Comparison of ENCODE assay signal across 9 mouse cellular contexts in genomic region chr9:31159910-31160309, GRCm38 (mm10). TPM values are rescaled to one million over a fixed set of nuclear protein-coding genes. Genes with fewer than 3 reads are reported as not detected.
DNase-seq lines count a peak whose midpoint lies in the region; ATAC-seq lines count a peak whose summit lies in the region.
"Had no signal": no experiment of that assay in that cellular context is flagged by ENCODE, and none has a peak within 500 bp of the region (broad histone marks: within the 10 kb centered on the region; RNA-seq: fewer than 3 reads in every experiment).

No protein-coding gene starts in this region.

- H3K27ac ChIP-seq in midbrain, embryonic 14.5 days (replicated peaks; ENCODE audit: low read depth, low read length): no peak overlapping the region
- H3K27ac ChIP-seq in midbrain, embryonic 10.5 days (replicated peaks): no peak overlapping the region
- no peak overlapping the region for H3K27ac ChIP-seq in heart, embryonic 12.5 days (ENCODE audit: poor library complexity, severe bottlenecking)
- H3K27ac ChIP-seq: liver, embryonic 13.5 days had no signal

- WGBS in midbrain, embryonic 14.5 days: 86% methylated on average over 4 of the region's 4 CpGs
- 81% methylated on average over 4 of the region's 4 CpGs for WGBS in midbrain, embryonic 10.5 days
- WGBS in heart, embryonic 12.5 days: 87% methylated on average over 4 of the region's 4 CpGs

- ATAC-seq in midbrain, embryonic 14.5 days (ENCODE audit: low FRiP score, low TSS enrichment): no peak
- ATAC-seq in heart, embryonic 12.5 days (ENCODE audit: insufficient number of reproducible peaks, low FRiP score): no peak

- H3K4me3 ChIP-seq in midbrain, embryonic 14.5 days (replicated peaks; ENCODE audit: low read depth, low read length): no peak overlapping the region
- H3K4me3 ChIP-seq in midbrain, embryonic 10.5 days: no peak overlapping the region
- no peak overlapping the region for H3K4me3 ChIP-seq in heart, embryonic 12.5 days
- H3K4me3 ChIP-seq: liver, embryonic 13.5 days had no signal

- H3K27me3 ChIP-seq in midbrain, embryonic 14.5 days (ENCODE audit: control insufficient read depth, insufficient read depth, low read length): no peaks in the 10 kb centered on the region
- no peaks in the 10 kb centered on the region for H3K27me3 ChIP-seq in midbrain, embryonic 10.5 days (ENCODE audit: low read depth, poor library complexity, severe bottlenecking)
- no peaks in the 10 kb centered on the region for H3K27me3 ChIP-seq in heart, embryonic 12.5 days (replicated peaks)
- H3K27me3 ChIP-seq: liver, embryonic 13.5 days had no signal

- no peak overlapping the region for H3K9ac ChIP-seq in midbrain, embryonic 14.5 days (replicated peaks; ENCODE audit: low read length)
- no peak overlapping the region for H3K9ac ChIP-seq in heart, embryonic 12.5 days
- H3K9ac ChIP-seq: liver, embryonic 13.5 days had no signal

- H3K9me3 ChIP-seq in midbrain, embryonic 14.5 days (ENCODE audit: control insufficient read depth, low read length): no peaks in the 10 kb centered on the region
- H3K9me3 ChIP-seq in midbrain, embryonic 10.5 days (replicated peaks): no peaks in the 10 kb centered on the region
- H3K9me3 ChIP-seq in heart, embryonic 12.5 days (replicated peaks): no peaks in the 10 kb centered on the region
- H3K9me3 ChIP-seq: liver, embryonic 13.5 days had no signal

- H3K36me3 ChIP-seq in midbrain, embryonic 14.5 days (ENCODE audit: control insufficient read depth, insufficient read depth, low read length): peaks cover 96% of the 10 kb centered on the region
- H3K36me3 ChIP-seq in midbrain, embryonic 10.5 days: peaks cover 99% of the 10 kb centered on the region
- peaks cover 82% of the 10 kb centered on the region for H3K36me3 ChIP-seq in heart, embryonic 12.5 days

- H3K4me2 ChIP-seq in midbrain, embryonic 14.5 days (ENCODE audit: low read length): no peak overlapping the region
- no peak overlapping the region for H3K4me2 ChIP-seq in heart, embryonic 12.5 days
- H3K4me2 ChIP-seq: liver, embryonic 13.5 days had no signal

- no peaks in the 10 kb centered on the region for H3K4me1 ChIP-seq in midbrain, embryonic 14.5 days (ENCODE audit: control insufficient read depth, insufficient read depth, low read length)
- H3K4me1 ChIP-seq in midbrain, embryonic 10.5 days: no peaks in the 10 kb centered on the region
- peaks cover 24% of the 10 kb centered on the region for H3K4me1 ChIP-seq in heart, embryonic 12.5 days (replicated peaks)
- H3K4me1 ChIP-seq: liver, embryonic 13.5 days had no signal

- DNase-seq in adrenal gland, postnatal 10 days: peak; percentile 41
- DNase-seq in adrenal gland, adult 8-10 months: no peak
- DNase-seq in midbrain, embryonic 14.5 days: peak; percentile 59
- no peak for DNase-seq in midbrain, embryonic 10.5 days (ENCODE audit: low spot score)
- DNase-seq in kidney, postnatal 10 days: peak; percentile 49
- peak; percentile 34 for DNase-seq in thymus, postnatal 0 days (ENCODE audit: low spot score)
- no peak for DNase-seq in frontal cortex, postnatal 14 days (ENCODE audit: low spot score in 2 of 2)
- DNase-seq: liver, embryonic 13.5 days had no signal

RNA-seq across cellular contexts. Expression of gene St14, which starts 28.3 kb away (rescaled TPM):
- under 1 TPM; 0.75 to 0.82 TPM for total RNA-seq in adrenal gland, postnatal 10 days (2021)
- total RNA-seq in adrenal gland, adult 8-10 months (2022): 1 to 10 TPM in 1 of 4 experiments, under 1 TPM in 3; 0.65 to 1.1 (median 0.84) TPM
- polyA plus RNA-seq in midbrain, embryonic 14.5 days (2014; fragmentation: Nextera tagmentation; extraction: Ambion mirVana): 0.85 and 1.2 TPM in 2 replicates
- polyA plus RNA-seq in midbrain, embryonic 10.5 days (2016; fragmentation: Nextera tagmentation; extraction: Ambion mirVana): 2.5 and 2.7 TPM in 2 replicates
- 11.0 and 11.6 TPM in 2 replicates for polyA plus RNA-seq in thymus, postnatal 0 days (2015; fragmentation: Nextera tagmentation; extraction: Ambion mirVana)
- 1.3 and 1.5 TPM in 2 replicates for polyA plus RNA-seq in heart, embryonic 12.5 days (2016; fragmentation: Nextera tagmentation; extraction: Ambion mirVana)

RNA-seq across cellular contexts. Expression of gene Aplp2, which starts 51.7 kb away (rescaled TPM):
- 100 to 1,000 TPM; 528 to 532 TPM for total RNA-seq in adrenal gland, postnatal 10 days (2021)
- total RNA-seq in adrenal gland, adult 8-10 months (2022): 100 to 1,000 TPM; 633 to 794 (median 714) TPM
- polyA plus RNA-seq in midbrain, embryonic 14.5 days (2014; fragmentation: Nextera tagmentation; extraction: Ambion mirVana): 239 and 313 TPM in 2 replicates
- polyA plus RNA-seq in midbrain, embryonic 10.5 days (2016; fragmentation: Nextera tagmentation; extraction: Ambion mirVana): 226 and 239 TPM in 2 replicates
- polyA plus RNA-seq in thymus, postnatal 0 days (2015; fragmentation: Nextera tagmentation; extraction: Ambion mirVana): 166 and 168 TPM in 2 replicates
- polyA plus RNA-seq in heart, embryonic 12.5 days (2016; fragmentation: Nextera tagmentation; extraction: Ambion mirVana): 344 and 358 TPM in 2 replicates

Comparison
In these comparisons a context has a peak if more than half of its experiments do, and no peak if none do; other contexts are left out.
1. DNase-seq: peak in adrenal gland, postnatal 10 days (single experiment), midbrain, embryonic 14.5 days (single experiment), kidney, postnatal 10 days (single experiment) and thymus, postnatal 0 days (single experiment); none in adrenal gland, adult 8-10 months (single experiment), midbrain, embryonic 10.5 days (single experiment) and frontal cortex, postnatal 14 days (0 of 2).